Mouse (Mus musculus) spleen, adult 2 months (tissue): ENCODE data around the gene Podn.

Experiments used
- CTCF ChIP-seq: fragments of 200-500 bp; IDR thresholded peaks from 2 replicates; pipeline ENCODE4 v1.5.1; 2011; ENCODE audit warnings: mild to moderate bottlenecking, inconsistent platforms; ENCODE audit not compliant: insufficient read depth, insufficient read length, insufficient replicate concordance; ENCODE audit errors: extremely low read depth
- POLR2A ChIP-seq: fragments of 200-500 bp; IDR thresholded peaks from 2 replicates; pipeline ENCODE4 v1.6.1; 2011; ENCODE audit warnings: low read depth, low read length, inconsistent platforms

GRCm38 (mm10) chr4:107971162-107971561 is 125.1 kb downstream of the Podn start:
- no peak for TF ChIP-seq CTCF
- TF ChIP-seq POLR2A = no peak
